13 mouse cellular contexts compared by ENCODE assay signal in the genomic region with DNA sequence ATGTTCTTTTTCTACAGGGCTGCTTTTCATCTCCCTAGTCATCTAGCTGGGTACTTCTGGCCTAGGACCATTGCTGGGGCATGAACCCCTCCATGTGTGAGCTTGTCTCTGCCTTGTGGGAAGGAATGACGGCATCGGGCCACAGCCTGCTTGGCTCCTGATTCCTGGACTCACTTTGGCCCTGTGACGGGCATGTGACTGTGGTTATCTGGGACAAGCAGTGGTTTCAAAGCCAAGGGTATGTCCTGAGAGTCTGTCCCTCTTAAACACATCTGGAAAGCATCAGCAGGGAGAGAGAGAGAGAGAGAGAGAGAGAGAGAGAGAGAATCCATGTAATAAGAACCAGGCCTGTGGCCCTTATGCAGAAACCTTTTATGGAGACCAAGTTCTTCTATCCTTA.
A peak's percentile ranks its signal among the peaks of the same experiment; 100 is the strongest.
DNase-seq lines count a peak whose midpoint lies in the region; ATAC-seq and TF ChIP-seq lines count a peak whose summit lies in the region.
"Had no signal": no experiment of that assay in that cellular context is flagged by ENCODE, and none has a peak within 500 bp of the region (broad histone marks: within the 10 kb centered on the region; RNA-seq: fewer than 3 reads in every experiment).

No protein-coding gene starts in this region.

- no peak for TF ChIP-seq CTCF in gastrocnemius, adult 2 months (IDR thresholded peaks at IDR 0.05)

- peak; percentile 37; the same call in 1 of the 2 replicates for ATAC-seq in heart, embryonic 15.5 days (replicated peaks; ENCODE audit: insufficient number of reproducible peaks, insufficient read depth, low FRiP score, low read depth)
- no peak for ATAC-seq in kidney, embryonic 14.5 days (ENCODE audit: low FRiP score, low TSS enrichment)
- no peak for ATAC-seq in intestine, embryonic 15.5 days
- ATAC-seq: forebrain, embryonic 16.5 days had no signal

- H3K9ac ChIP-seq in heart, embryonic 15.5 days, result no peak overlapping the region
- H3K9ac ChIP-seq in kidney, embryonic 14.5 days (ENCODE audit: low read depth, low read length), result no peak overlapping the region
- no peak overlapping the region for H3K9ac ChIP-seq in intestine, embryonic 15.5 days
- H3K9ac ChIP-seq: lung, embryonic 15.5 days; neural tube, embryonic 13.5 days had no signal

- no peak overlapping the region for H3K4me2 ChIP-seq in heart, embryonic 15.5 days
- no peak overlapping the region for H3K4me2 ChIP-seq in kidney, embryonic 14.5 days (replicated peaks; ENCODE audit: low read depth, low read length)
- H3K4me2 ChIP-seq in intestine, embryonic 15.5 days (replicated peaks), result no peak overlapping the region
- H3K4me2 ChIP-seq: lung, embryonic 15.5 days; midbrain, embryonic 11.5 days; neural tube, embryonic 13.5 days had no signal

- peak; percentile 76 for DNase-seq in gastrocnemius, adult 2 months
- DNase-seq in gastrocnemius, postnatal 4 days (ENCODE audit: low spot score in 2 of 2), result no peak
- DNase-seq in fibroblast of lung, adult 2 months (ENCODE audit: low read depth), result peak; percentile 45
- peak; percentile 88 for DNase-seq in skeletal muscle tissue, adult 2 months (ENCODE audit: low read depth, low spot score)
- DNase-seq in ovary, adult 18-20 months (ENCODE audit: low spot score), result no peak
- DNase-seq: B cell, adult 2 months had no signal

- intact Hi-C loops in gastrocnemius, adult 2 months (cut with DNase I), result no loop called here

- peaks cover 34% of the 10 kb centered on the region for H3K4me1 ChIP-seq in heart, embryonic 15.5 days (replicated peaks)
- peaks cover 17% of the 10 kb centered on the region; the same call in 1 of the 2 replicates for H3K4me1 ChIP-seq in kidney, embryonic 14.5 days (ENCODE audit: control insufficient read depth, insufficient read depth, low read length)
- peaks cover 29% of the 10 kb centered on the region for H3K4me1 ChIP-seq in intestine, embryonic 15.5 days (replicated peaks)

- no peak overlapping the region for H3K4me3 ChIP-seq in gastrocnemius, adult 2 months
- no peak overlapping the region for H3K4me3 ChIP-seq in heart, embryonic 15.5 days
- no peak overlapping the region for H3K4me3 ChIP-seq in kidney, embryonic 14.5 days (ENCODE audit: low read length)
- no peak overlapping the region for H3K4me3 ChIP-seq in intestine, embryonic 15.5 days (replicated peaks)
- H3K4me3 ChIP-seq: lung, embryonic 15.5 days; neural tube, embryonic 13.5 days had no signal

- H3K36me3 ChIP-seq in heart, embryonic 15.5 days, result no peaks in the 10 kb centered on the region
- H3K36me3 ChIP-seq in kidney, embryonic 14.5 days (ENCODE audit: control insufficient read depth, insufficient read depth, low read length), result no peaks in the 10 kb centered on the region
- no peaks in the 10 kb centered on the region for H3K36me3 ChIP-seq in intestine, embryonic 15.5 days
- H3K36me3 ChIP-seq: lung, embryonic 15.5 days; neural tube, embryonic 13.5 days had no signal

- peak overlapping the region; percentile 75 for H3K27ac ChIP-seq in gastrocnemius, adult 2 months
- H3K27ac ChIP-seq in heart, embryonic 15.5 days, result no peak overlapping the region
- no peak overlapping the region for H3K27ac ChIP-seq in kidney, embryonic 14.5 days (ENCODE audit: low read depth, low read length)
- H3K27ac ChIP-seq in intestine, embryonic 15.5 days, result no peak overlapping the region
- H3K27ac ChIP-seq: lung, embryonic 15.5 days; neural tube, embryonic 13.5 days had no signal

- 55% methylated on average over 3 of the region's 3 CpGs for WGBS in heart, embryonic 15.5 days
- WGBS in kidney, embryonic 14.5 days, result 85% methylated on average over 3 of the region's 3 CpGs
- 70% methylated on average over 3 of the region's 3 CpGs for WGBS in intestine, embryonic 15.5 days

- peaks cover 49% of the 10 kb centered on the region for H3K27me3 ChIP-seq in heart, embryonic 15.5 days
- peaks cover 25% of the 10 kb centered on the region for H3K27me3 ChIP-seq in kidney, embryonic 14.5 days (ENCODE audit: control insufficient read depth, insufficient read depth, low read length)
- peaks cover 9% of the 10 kb centered on the region for H3K27me3 ChIP-seq in intestine, embryonic 15.5 days (replicated peaks)

- H3K9me3 ChIP-seq in heart, embryonic 15.5 days (replicated peaks), result no peaks in the 10 kb centered on the region
- peaks cover 4% of the 10 kb centered on the region for H3K9me3 ChIP-seq in kidney, embryonic 14.5 days (ENCODE audit: control insufficient read depth, low read length)
- no peaks in the 10 kb centered on the region for H3K9me3 ChIP-seq in intestine, embryonic 15.5 days
- H3K9me3 ChIP-seq: lung, embryonic 15.5 days; neural tube, embryonic 13.5 days had no signal

Comparison
In these comparisons a context has a peak if more than half of its experiments do, and no peak if none do; other contexts are left out.
1. DNase-seq: peak in gastrocnemius, adult 2 months (single experiment), fibroblast of lung, adult 2 months (single experiment) and skeletal muscle tissue, adult 2 months (single experiment); none in gastrocnemius, postnatal 4 days (0 of 2) and ovary, adult 18-20 months (single experiment).